Mouse (Mus musculus): Measurements from ENCODE around the gene Stat5b. TPM values are rescaled to one million over a fixed set of nuclear protein-coding genes. Genes with fewer than 3 reads are reported as not detected.

The Stat5b gene
- 89.0 and 123 TPM in 2 replicates for total RNA-seq (2021)
- long read RNA-seq, full-length matches to known transcripts = 35 of 65 reads
- long read RNA-seq, partial matches to known transcripts = 6 of 65 reads
- long read RNA-seq, other reads (novel, unspliced or antisense) = 24 of 65 reads

GRCm38 (mm10) chr11:100850038-100850777, at the start of gene Stat5b:
Stat5b (minus strand) TSS chr11:100850724.
- peak; percentile 81 for DNase-seq

- DNase-seq = no peak
Measured at GRCm38 (mm10) chr11:100898441-100899199, 48.1 kb upstream of the Stat5b start.

DNA sequence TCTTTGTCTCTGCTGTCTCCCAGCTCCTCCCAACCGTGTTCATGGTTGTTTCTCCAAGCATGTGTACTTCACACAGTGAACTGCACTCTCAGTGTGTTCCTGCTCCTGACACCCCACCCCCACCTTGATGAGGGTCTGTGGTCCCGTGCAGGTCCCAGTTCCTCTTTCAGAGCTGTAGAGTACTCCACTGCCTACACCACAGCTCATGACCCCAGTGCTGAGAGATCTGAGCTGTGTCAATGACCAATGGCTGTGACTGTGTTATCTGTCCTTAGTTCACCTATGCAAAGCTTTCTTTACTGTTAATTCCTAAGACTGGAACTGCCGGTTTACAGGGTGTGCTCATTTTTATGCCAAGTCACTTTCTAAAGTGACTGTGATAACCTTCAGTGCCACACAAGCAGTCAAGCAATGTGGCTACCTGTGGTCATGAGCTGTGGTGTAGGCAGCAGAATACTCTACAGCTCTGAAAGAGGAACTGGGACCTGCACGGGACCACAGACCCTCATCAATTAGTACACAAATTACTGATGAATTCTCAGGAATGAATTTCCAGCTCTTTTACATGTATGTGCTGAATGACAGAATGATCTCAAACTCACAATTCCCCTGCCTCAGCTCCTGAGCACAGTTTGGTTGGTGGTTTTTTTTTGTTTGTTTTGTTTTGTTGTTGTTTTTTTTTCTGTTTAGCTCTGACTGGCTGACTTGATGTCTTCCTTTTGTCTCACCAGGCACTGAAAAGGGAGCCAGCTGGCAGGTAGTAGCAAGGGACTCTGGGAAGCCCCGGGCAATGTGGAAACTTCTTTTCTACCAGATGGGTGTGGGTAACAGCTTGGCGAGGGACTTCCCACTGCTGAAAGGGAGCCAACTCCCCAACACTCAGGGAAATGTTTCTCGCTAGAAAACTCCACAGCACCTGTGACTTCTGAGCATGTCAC, 47.0 kb upstream of the Stat5b start:
- DNase-seq = no peak

- DNase-seq = no peak
Measured at GRCm38 (mm10) chr11:100896078-100896477, 45.6 kb upstream of the Stat5b start.

- no peak for DNase-seq
Measured at GRCm38 (mm10) chr11:100894146-100894918, 43.8 kb upstream of the Stat5b start.

- DNase-seq = peak; percentile 84
Measured at GRCm38 (mm10) chr11:100893482-100893881, 43.0 kb upstream of the Stat5b start.

DNA sequence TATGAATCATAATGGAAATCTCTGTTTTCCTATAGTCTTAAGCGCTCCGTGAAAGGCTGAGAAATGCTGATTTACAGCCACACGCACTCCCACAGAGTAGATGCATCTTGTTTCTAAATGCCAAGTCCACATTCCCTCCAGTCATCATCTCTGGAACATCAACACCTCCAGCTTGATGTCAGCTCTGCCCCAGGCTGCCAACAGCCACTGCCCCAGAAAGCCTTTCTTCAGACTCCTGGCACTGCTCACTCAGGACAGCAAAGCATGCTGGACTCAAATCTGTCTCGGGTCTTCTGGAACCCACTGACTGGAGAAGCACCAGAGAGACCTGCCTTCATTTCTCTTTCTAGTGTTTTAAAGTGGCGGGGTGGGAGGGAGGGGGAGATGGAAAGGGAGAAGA, 41.9 kb upstream of the Stat5b start:
- DNase-seq = no peak

GRCm38 (mm10) chr11:100891256-100892123, 41.0 kb upstream of the Stat5b start:
- DNase-seq = no peak

- DNase-seq = no peak
Measured at GRCm38 (mm10) chr11:100890481-100890880, 40.0 kb upstream of the Stat5b start.

- DNase-seq = no peak
Measured at GRCm38 (mm10) chr11:100888348-100888820, 37.9 kb upstream of the Stat5b start.

DNA sequence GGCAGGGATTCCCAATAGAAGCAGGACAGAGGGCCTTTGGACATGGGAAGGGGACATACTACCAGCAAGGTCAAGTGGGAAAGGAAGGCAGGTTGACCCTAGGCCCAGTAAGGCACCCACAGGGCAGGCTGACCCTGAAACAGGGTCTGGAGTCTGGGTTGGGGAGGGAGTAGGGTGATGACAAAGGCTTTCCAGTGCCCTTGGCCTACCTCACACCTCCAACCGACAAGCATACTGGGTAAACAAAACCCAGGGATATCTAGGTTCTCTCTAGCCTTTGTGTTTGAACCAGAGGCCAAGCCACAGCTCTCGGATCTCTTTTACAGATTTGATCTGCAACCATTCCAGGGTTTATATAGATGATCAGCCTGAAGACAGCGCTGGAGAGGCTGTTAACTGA, 37.2 kb upstream of the Stat5b start:
- DNase-seq = no peak

- no peak for DNase-seq
Measured at GRCm38 (mm10) chr11:100887236-100887635, 36.7 kb upstream of the Stat5b start.

DNA sequence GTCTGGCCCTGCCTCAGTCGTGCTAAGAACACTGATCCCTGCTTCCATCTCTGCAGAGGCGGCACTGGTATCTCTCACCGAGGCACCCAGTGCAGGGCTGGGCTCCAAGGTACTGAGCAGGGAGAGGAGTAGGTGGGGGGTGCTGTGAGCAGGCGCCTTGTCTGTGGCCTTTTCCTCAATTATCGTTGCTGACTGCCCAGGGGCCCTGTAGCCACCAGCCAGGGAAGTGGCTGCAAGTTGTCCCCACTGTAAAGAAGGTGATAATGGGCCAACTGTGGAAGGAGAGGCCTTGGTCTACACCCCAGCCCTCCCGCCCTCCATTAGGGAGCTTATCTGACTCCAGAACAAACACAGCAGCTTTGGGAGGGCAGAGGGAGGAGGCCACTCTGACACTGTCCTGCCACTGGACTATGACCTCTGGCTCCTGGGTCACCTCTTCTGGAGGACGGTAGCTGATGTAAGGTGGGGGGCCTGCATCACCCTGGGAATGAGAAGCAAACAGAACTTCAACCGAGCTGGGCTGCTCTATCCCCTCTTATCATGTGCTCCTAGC, 35.7 kb upstream of the Stat5b start:
- no peak for DNase-seq

DNA sequence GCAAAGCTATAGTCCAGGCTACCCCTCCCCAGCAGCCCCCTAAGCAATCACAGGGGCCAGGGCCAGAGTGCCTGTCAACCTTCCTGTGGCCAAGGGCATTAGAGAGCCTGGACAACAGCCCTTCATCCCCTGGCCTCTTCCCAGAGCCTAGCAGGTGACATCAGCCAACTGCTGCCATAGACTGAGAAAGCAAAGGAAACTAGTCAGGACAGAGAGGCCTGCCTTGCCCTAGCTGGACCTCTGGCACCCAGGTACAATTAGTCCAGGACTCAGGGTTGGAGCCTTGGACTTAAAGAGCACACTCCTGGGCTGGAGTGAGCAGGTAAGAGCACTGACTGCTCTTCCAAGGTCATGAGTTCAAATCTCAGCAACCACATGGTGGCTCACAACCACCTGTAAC, 34.9 kb upstream of the Stat5b start:
- no peak for DNase-seq

DNA sequence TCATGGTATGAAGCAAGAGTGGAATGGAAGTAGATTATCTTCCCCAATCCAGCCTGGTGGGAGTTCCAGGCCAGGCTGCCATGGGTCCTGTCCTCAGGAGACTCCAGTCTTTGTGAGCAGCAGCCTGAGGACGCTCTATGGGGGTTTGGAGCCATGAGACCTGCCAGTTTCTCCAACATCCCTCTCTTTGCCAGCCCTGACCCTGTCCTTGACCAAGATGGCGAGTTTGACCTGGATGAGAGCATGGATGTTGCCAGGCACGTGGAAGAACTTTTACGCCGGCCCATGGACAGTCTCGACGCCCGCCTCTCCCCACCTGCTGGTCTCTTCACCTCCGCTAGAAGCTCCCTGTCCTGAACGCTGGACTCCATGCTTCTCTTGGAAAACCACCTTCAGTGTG, 33.1 kb upstream of the Stat5b start:
- DNase-seq = no peak

GRCm38 (mm10) chr11:100879321-100880078, 29.0 kb upstream of the Stat5b start:
- no peak for DNase-seq

GRCm38 (mm10) chr11:100875761-100876160, 25.2 kb upstream of the Stat5b start:
- no peak for DNase-seq

DNA sequence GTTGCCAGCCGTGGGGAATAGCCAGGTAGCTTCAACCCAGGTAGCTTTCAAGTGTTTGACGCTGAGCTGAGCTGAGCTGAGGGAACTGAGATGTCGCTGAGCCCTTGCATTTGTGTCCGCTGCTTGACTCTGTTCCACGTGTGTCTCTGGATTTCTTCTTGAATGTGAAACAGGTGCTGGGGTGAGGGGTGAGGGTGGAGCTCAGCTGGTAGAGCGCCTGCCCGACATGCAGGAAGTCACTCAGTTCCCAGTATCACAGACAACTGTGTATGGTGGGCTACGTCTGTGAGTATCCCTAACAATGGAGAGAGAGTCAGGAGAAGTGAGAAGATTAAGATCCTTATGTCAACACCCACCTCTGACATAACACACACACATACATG, 20.4 kb upstream of the Stat5b start:
- DNase-seq = no peak

GRCm38 (mm10) chr11:100870256-100870967, 19.9 kb upstream of the Stat5b start:
- DNase-seq = no peak

All from adrenal gland, postnatal 25 days (tissue).